Mouse (Mus musculus) spleen, postnatal 36 days (tissue): ENCODE results near the gene Mpdu1.
"Not testable (repeated sequence)": the region's sequence is repeated elsewhere in the genome, so short reads cannot be mapped to it uniquely, and the experiment has no call there.

ENCODE experiments used
- DNase-seq, 2 experiments: peaks; one replicate each; pipeline ENCODE4 v3.0.0; 2022; ENCODE audit warnings: low spot score in 2 of 2, mixed read lengths in 1 of 2

Mpdu1 gene

GRCm38 (mm10) chr11:69665457-69665960, 3.1 kb upstream of the Mpdu1 start:
- DNase-seq = no peak

DNA sequence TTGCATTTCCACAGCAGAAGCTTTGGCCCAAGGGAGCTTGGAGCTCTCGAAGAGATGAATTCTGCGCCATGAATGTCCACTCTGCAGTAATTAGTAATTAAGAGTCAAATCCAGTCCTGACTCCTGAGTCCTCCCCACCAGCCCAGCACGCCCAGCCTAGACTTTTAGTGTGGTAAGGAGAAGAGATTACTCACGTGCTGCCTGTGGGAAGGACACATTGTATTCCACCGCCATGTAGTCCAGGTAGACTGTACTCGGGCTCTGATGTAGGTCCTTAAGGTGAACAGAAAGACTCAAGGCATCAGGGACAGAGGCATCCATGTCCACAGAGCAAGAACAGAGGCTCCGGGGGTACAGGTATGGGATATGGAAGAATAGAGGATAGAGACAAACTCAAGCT, 2.4 kb upstream of the Mpdu1 start:
- no peak for DNase-seq

GRCm38 (mm10) chr11:69663795-69664194, 1.4 kb upstream of the Mpdu1 start:
- no peak for DNase-seq

GRCm38 (mm10) chr11:69662967-69663671, 677 bp upstream of the Mpdu1 start:
- DNase-seq = no peak

DNA sequence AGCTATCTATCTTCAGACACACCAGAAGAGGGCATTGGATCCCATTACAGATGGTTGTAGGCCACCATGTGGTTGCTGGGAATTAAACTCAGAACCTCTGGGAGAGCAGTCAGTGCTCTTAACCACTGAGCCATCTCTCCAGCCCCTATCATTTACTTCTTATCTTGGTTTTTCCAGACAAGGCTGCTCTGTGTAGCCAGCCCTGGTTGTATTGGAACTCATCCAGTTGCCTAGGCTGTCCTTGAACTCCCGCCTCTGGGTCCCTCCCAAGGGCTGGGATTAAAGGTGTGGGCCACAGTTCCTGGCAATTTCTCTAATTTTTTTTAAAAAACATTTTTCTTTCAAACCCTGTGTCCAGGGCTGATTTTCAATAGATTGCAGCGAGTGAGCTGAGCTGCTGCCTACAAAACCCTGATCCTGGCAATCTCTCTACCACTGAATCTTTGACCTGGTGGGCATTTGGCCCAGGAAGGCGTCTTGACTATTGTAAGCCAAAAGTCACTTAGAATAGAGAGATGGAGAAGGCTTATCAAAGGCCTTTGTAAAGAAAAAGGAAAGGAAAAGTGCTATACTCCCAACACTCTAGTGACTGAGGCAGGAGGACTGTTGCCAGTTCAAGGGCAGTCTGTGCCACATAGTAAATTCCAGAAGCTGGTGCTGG, 1.1 kb downstream of the Mpdu1 start:
- DNase-seq = no peak

DNA sequence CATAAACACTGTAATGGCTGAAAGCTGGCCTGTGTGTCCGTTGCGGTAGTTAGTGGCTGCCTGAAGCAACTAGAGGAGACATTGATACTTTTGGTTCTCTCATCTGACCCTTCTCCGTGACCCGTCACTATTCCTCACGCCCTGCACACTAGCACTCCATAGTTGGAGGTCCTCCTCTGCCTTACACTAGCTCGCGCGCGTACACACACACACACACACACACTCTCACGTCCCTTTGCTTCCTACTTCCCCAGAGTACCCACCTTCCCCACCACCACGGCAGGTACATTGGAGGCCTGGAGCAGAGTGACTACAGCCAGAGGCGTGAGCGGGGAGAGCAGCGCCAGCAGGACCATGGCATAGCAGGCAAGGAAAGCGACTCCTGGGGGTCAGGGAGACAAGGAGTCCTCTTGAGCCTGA, 5.0 kb downstream of the Mpdu1 start:
- DNase-seq = no peak

- no peak for DNase-seq
Observed at GRCm38 (mm10) chr11:69656617-69657461, 5.6 kb downstream of the Mpdu1 start.

DNA sequence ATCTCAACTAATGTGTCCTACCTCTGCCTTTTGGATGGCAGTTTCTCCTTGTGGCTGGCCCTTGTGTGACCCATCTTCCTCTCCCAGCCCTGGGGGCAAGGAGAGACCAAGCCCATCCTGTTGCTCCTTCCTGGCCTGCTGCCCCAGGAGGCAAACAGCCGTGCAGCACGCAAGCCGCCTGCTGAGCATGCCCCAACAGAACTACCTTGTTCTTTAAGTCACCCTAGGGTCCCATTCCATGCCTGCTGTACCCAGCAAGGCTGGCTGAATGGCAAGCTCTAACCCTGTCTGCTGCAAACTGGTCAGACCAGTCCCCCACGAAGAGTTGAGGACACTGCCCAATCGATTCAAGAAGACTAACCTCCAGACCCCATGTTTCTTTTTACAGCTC, 6.4 kb downstream of the Mpdu1 start:
- no peak for DNase-seq

GRCm38 (mm10) chr11:69655264-69656064, 7.0 kb downstream of the Mpdu1 start, which contains the start of gene Sox15:
Gene Sox15 (plus strand): TSS chr11:69655314.
- no peak for DNase-seq

DNA sequence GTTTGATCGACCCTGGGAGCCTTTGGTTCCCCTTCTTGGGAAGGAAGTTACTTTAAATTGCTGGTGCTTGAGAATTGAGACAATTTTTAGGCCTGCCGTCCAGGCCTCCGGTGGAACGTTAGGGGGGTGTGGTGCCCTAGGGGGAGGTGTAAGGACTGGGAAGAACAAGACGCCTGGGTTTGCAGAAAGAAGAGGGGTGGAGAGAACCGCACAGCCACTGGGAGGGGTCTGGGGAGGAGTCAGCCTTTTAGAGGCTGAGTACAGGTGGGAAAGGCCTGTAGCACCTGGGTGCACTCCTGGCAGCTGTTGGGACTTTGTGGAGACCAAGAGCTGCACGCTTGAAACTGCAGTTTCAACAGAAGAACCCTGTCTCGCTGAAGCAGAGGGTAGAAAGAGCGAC, 7.7 kb downstream of the Mpdu1 start:
- DNase-seq = no peak

- DNase-seq = no peak
Observed at GRCm38 (mm10) chr11:69653399-69653798, 9.0 kb downstream of the Mpdu1 start.

GRCm38 (mm10) chr11:69645860-69646259, 16.6 kb downstream of the Mpdu1 start:
- DNase-seq = no peak

- no peak for DNase-seq
Observed at GRCm38 (mm10) chr11:69635471-69635870, 27.0 kb downstream of the Mpdu1 start.

- peak in 1 of 2 experiments; percentile 62 for DNase-seq
Observed at GRCm38 (mm10) chr11:69633128-69633866, 29.1 kb downstream of the Mpdu1 start.

DNA sequence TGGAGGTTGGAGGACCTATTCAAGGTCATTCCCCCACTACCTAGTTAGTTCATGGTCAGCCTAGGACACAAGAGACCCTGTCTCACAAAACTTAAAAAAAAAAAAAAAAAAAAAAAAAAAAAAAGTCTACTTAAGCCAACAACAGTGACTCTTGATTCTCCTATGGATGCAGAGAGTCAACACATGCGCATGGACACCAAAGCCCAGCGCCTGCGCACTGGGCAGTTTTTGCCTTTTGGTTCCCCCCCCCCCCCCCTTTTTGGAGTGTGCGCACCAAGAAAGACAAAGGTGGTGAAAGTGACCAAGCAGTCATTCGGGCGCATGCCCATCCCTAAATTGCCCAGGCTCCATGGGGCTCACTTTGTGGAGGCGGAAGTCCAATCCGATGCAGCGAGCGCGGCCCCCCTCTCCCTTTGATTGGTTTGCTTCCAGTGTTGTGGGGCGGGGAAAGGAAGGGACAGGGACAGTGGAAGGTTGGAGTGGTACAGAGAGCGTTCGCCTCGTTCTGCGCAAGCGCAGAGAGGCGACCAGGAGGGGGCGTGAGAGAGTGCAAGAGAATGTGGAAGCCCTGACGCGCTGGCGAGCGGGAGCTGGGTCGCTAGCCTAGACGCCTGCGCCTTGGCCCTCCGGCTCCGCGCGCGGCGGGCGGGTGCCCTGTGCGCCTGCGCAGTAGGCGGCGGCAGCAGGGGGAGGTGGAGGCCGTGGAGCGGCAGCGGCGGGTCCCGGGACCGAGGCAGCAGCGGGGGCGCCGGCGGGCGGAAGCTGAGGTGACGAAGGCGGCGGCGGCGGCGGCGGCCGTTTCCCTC, 30.0 kb downstream of the Mpdu1 start, which contains the start of gene Fxr2:
TSS of gene Fxr2 (plus strand) at position 707 of the 806 bp plus-strand sequence.
- DNase-seq = peak; percentile 100

DNA sequence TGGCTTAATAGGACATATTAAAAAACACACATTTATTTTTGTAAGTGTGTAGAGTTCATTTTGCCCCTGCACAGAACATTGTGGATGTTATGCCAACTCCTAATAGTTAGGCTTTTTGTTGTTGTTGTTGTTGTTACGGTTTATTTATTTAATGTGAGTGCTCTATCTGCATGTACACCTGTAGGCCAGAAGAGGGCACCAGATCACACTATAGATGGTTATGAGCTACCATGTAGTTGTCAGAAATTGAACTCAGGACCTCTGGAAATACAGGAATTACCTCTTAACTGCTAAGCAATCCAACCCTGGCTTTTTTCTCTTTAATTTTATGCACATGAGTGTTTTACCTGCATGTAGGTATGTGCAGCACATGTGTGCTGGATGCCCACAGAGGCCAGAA, 32.6 kb downstream of the Mpdu1 start:
- no peak for DNase-seq

DNA sequence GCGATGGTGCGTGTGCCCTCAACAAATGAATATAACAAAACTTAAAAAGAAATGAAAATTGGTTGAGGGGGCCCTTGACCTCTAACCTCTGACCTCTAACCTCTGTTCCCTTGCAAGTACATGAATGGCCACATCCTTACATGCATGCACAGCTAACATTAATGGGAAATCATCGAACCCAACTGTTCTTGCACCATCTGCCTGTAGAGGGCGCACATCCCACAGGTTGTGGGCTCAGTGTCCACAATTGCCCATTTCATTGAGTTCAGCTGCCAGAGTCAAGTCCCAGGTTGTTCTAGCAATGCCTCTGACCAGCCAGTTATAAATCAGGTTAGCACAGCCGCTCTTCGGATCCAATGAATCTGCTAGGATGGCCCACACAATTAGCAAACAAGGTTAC, 34.2 kb downstream of the Mpdu1 start:
- peak; percentile 53 to 68 for DNase-seq

- not testable (repeated sequence) for DNase-seq
Observed at GRCm38 (mm10) chr11:69624339-69624738, 38.1 kb downstream of the Mpdu1 start.

DNA sequence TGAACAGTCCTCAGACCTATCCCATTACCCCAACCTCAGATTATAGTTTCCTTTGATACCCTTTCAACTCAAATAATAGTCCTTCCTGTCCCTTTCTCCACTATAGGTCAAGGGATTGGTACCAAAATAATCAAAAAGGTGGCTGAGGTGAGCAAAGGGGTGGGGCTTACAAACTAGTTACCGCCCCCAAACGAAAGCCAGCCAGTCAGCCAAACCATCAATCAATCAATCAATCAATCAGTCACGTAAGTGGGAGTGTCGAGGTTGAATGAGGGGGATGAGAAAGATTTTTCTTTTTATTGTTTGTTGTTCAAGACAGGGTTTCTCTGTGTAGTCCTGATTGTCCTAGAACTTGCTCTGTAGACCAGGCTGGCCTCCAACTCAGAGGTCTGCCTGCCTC, 39.4 kb downstream of the Mpdu1 start:
- no peak for DNase-seq

- no peak for DNase-seq
Observed at GRCm38 (mm10) chr11:69622406-69622805, 40.0 kb downstream of the Mpdu1 start.
